In genomic region chr5:149848465-149848864, GRCm38 (mm10) we compare ENCODE assay signal across 11 mouse cellular contexts.
"Had no signal": no experiment of that assay in that cellular context is flagged by ENCODE, and none has a peak within 500 bp of the region (broad histone marks: within the 10 kb centered on the region; RNA-seq: fewer than 3 reads in every experiment).

No protein-coding gene starts in this region.

- DNase-seq: kidney, adult 2 months; kidney, postnatal 25 days; layer of hippocampus, adult 9-11 months; liver, embryonic 13.5 days; lung, adult 2 months; lung, postnatal 14 days; lung, postnatal 4 days; midbrain, embryonic 14.5 days; thymus, adult 2 months; thymus, postnatal 14 days; thymus, postnatal 4 days had no signal
